1 mouse cellular context compared by ENCODE assay signal in the genomic region with DNA sequence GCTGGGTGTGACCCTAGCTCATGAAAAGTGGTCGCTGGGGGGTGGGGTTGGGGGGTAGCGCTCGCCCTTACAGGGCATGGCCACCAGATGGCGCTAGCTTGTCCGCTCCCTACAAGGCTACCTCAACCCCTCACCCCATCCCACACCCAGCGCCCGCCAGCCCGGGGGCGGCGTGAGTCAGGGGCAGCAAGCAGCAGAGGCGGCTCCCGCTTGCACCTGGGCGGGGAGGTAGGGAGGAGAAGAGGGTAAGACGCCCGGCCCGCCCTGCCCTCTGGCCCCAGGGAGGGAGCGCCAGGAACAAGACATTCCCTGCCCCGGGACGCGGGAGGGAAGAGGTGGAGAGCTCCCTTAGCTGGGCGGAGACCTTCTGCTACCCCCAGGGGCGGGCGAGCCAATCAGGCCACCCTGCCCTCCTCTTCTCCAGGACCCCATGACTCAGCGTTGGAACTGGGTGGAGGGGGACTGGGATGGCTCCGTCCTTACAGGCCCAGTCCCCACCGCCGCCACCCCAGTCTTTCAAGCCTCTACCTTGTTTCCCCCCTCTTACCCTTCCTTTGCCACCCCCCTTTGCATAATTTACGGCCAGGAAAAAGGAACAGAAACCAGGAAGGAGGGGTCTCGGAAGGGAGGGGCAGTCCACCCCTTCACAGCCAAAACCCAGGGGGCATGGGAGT.
A peak's percentile ranks its signal among the peaks of the same experiment; 100 is the strongest.
TF ChIP-seq lines count a peak whose summit lies in the region.

No protein-coding gene starts in this region.

TF ChIP-seq in CH12.LX, 34 proteins besides CTCF, POLR2A, EP300 and RAD21:
- TF ChIP-seq MAFK (IDR thresholded peaks at IDR 0.05; ENCODE audit: insufficient replicate concordance, low read length) = no peak
- TF ChIP-seq ELF1 (IDR thresholded peaks at IDR 0.05; ENCODE audit: low read depth, low read length) = peak; percentile 71
- peak; percentile 98 for TF ChIP-seq MAZ (IDR thresholded peaks at IDR 0.05; ENCODE audit: low read depth, low read length)
- no peak for TF ChIP-seq USF1 (IDR thresholded peaks at IDR 0.05; ENCODE audit: low read depth, low read length)
- TF ChIP-seq RCOR1 (conservative IDR thresholded peaks at IDR 0.05; ENCODE audit: low read depth, low read length) = peak; percentile 72; the same call in 1 of the 2 replicates
- TF ChIP-seq ZC3H11A (IDR thresholded peaks at IDR 0.05; ENCODE audit: low read depth, low read length) = 0 out of 2 replicates have a peak, but pooled peaks have one; percentile 8
- peak; percentile 40; the same call in 1 of the 2 replicates for TF ChIP-seq TCF12 (IDR thresholded peaks at IDR 0.05; ENCODE audit: low read depth, low read length)
- TF ChIP-seq MAX (IDR thresholded peaks at IDR 0.05; ENCODE audit: low read length) = 0 out of 2 replicates have a peak, but pooled peaks have one; percentile 41
- TF ChIP-seq ZKSCAN1 (IDR thresholded peaks at IDR 0.05; ENCODE audit: borderline replicate concordance, low read depth, low read length) = no peak
- TF ChIP-seq HCFC1 (IDR thresholded peaks at IDR 0.05; ENCODE audit: low read depth, low read length) = no peak
- TF ChIP-seq CHD1 (IDR thresholded peaks at IDR 0.05; ENCODE audit: low read depth, low read length) = no peak
- TF ChIP-seq NELFE (IDR thresholded peaks at IDR 0.05; ENCODE audit: low read depth, low read length) = peak; percentile 62; the same call in 1 of the 2 replicates
- TF ChIP-seq ZMIZ1 (IDR thresholded peaks at IDR 0.05; ENCODE audit: low read depth, low read length) = 0 out of 2 replicates have a peak, but pooled peaks have one; percentile 38
- TF ChIP-seq MEF2A (IDR thresholded peaks at IDR 0.05; ENCODE audit: borderline replicate concordance, low read depth, low read length) = peak; percentile 67
- peak; percentile 48 for TF ChIP-seq ETS1 (conservative IDR thresholded peaks at IDR 0.05; ENCODE audit: low read depth, low read length)
- TF ChIP-seq IRF4 (IDR thresholded peaks at IDR 0.05; ENCODE audit: low read depth, low read length) = peak; percentile 95
- TF ChIP-seq SMC3 (IDR thresholded peaks at IDR 0.05; ENCODE audit: low read depth, low read length) = peak; percentile 88
- 0 out of 2 replicates have a peak, but pooled peaks have one; percentile 33 for TF ChIP-seq SIN3A (IDR thresholded peaks at IDR 0.05; ENCODE audit: low read length)
- peak; percentile 71 for TF ChIP-seq CHD2 (IDR thresholded peaks at IDR 0.05; ENCODE audit: low read length)
- TF ChIP-seq UBTF (IDR thresholded peaks at IDR 0.05; ENCODE audit: low read depth, low read length) = peak; percentile 58; the same call in 1 of the 2 replicates
